Mouse (Mus musculus) adrenal gland, adult 10 weeks (tissue): Measurements from ENCODE around the gene Brinp1. TPM values are rescaled to one million over a fixed set of nuclear protein-coding genes. Genes with fewer than 3 reads are reported as not detected.

Experiments used
- polyA plus RNA-seq: library from polyadenylated mRNA; stranded (reverse); fragments of 350-450 nt; fragmentation: Illumina TruSeq; extraction: RNeasy Lipid Tissue Mini Kit (QIAGEN cat#74804); gene quantifications from one replicate; pipeline ENCODE4 v1.2.3, GENCODE M21; 2014; ENCODE audit warnings: low read depth, low replicate concordance

Gene Brinp1
- polyA plus RNA-seq = 2.2 TPM

GRCm38 (mm10) chr4:68954322-68954901 lies at the start of gene Brinp1:
TSS of gene Brinp1 (minus strand) at chr4:68954397.

